Mouse (Mus musculus): ENCODE results near the gene Zfp62. TPM values are rescaled to one million over a fixed set of nuclear protein-coding genes. Genes with fewer than 3 reads are reported as not detected.
"Not testable (repeated sequence)": the region's sequence is repeated elsewhere in the genome, so short reads cannot be mapped to it uniquely, and the experiment has no call there.

Zfp62 gene
- total RNA-seq (2022), result 10 to 100 TPM; 64.1 to 83.4 (median 73.4) TPM

GRCm38 (mm10) chr11:49203129-49203768, at the start of gene Zfp62:
Gene Zfp62, plus strand, starts transcription at chr11:49203292.
- peak; percentile 90 for DNase-seq (ENCODE audit: low spot score in 2 of 2)

- DNase-seq (ENCODE audit: low spot score in 2 of 2), result no peak
Measured at GRCm38 (mm10) chr11:49154077-49154476, 49.0 kb upstream of the Zfp62 start, which contains the start of gene Olfr1394. Gene Olfr1394, plus strand, starts transcription at chr11:49154377.

GRCm38 (mm10) chr11:49156821-49157814, 46.0 kb upstream of the Zfp62 start:
- no peak for DNase-seq (ENCODE audit: low spot score in 2 of 2)

GRCm38 (mm10) chr11:49168839-49169611, 34.1 kb upstream of the Zfp62 start:
- DNase-seq (ENCODE audit: low spot score in 2 of 2), result peak in 1 of 2 experiments; percentile 4

- DNase-seq (ENCODE audit: low spot score in 2 of 2), result no peak
Measured at GRCm38 (mm10) chr11:49170576-49170975, 32.5 kb upstream of the Zfp62 start.

GRCm38 (mm10) chr11:49175345-49175744, 27.7 kb upstream of the Zfp62 start:
- DNase-seq (ENCODE audit: low spot score in 2 of 2), result no peak

GRCm38 (mm10) chr11:49176047-49176779, 26.9 kb upstream of the Zfp62 start:
- not testable (repeated sequence) for DNase-seq (ENCODE audit: low spot score in 2 of 2)

GRCm38 (mm10) chr11:49183172-49183571, 19.9 kb upstream of the Zfp62 start:
- DNase-seq (ENCODE audit: low spot score in 2 of 2), result no peak

GRCm38 (mm10) chr11:49186452-49186851, 16.6 kb upstream of the Zfp62 start:
- no peak for DNase-seq (ENCODE audit: low spot score in 2 of 2)

GRCm38 (mm10) chr11:49186955-49187488, 16.1 kb upstream of the Zfp62 start, which contains the start of gene Btnl9:
Gene Btnl9, minus strand, starts transcription at chr11:49187159.
- DNase-seq (ENCODE audit: low spot score in 2 of 2), result no peak

GRCm38 (mm10) chr11:49187701-49188100, 15.4 kb upstream of the Zfp62 start:
- no peak for DNase-seq (ENCODE audit: low spot score in 2 of 2)

- no peak for DNase-seq (ENCODE audit: low spot score in 2 of 2)
Measured at GRCm38 (mm10) chr11:49189737-49190136, 13.4 kb upstream of the Zfp62 start.

- no peak for DNase-seq (ENCODE audit: low spot score in 2 of 2)
Measured at GRCm38 (mm10) chr11:49191083-49191482, 12.0 kb upstream of the Zfp62 start.

GRCm38 (mm10) chr11:49194771-49195170, 8.3 kb upstream of the Zfp62 start:
- DNase-seq (ENCODE audit: low spot score in 2 of 2), result not testable (repeated sequence)

- DNase-seq (ENCODE audit: low spot score in 2 of 2), result no peak
Measured at GRCm38 (mm10) chr11:49195819-49196322, 7.2 kb upstream of the Zfp62 start.

GRCm38 (mm10) chr11:49200666-49201065, 2.4 kb upstream of the Zfp62 start:
- DNase-seq (ENCODE audit: low spot score in 2 of 2), result no peak

GRCm38 (mm10) chr11:49201142-49201541, 1.9 kb upstream of the Zfp62 start:
- no peak for DNase-seq (ENCODE audit: low spot score in 2 of 2)

- no peak for DNase-seq (ENCODE audit: low spot score in 2 of 2)
Measured at GRCm38 (mm10) chr11:49202071-49202470, 1.0 kb upstream of the Zfp62 start.

GRCm38 (mm10) chr11:49202523-49203061, 500 bp upstream of the Zfp62 start:
- no peak for DNase-seq (ENCODE audit: low spot score in 2 of 2)
